ENCODE assay signal across 8 mouse cellular contexts in genomic region chr7:30050882-30051548, GRCm38 (mm10). TPM values are rescaled to one million over a fixed set of nuclear protein-coding genes. Genes with fewer than 3 reads are reported as not detected.
A peak's percentile ranks its signal among the peaks of the same experiment; 100 is the strongest.
DNase-seq lines count a peak whose midpoint lies in the region; ATAC-seq and TF ChIP-seq lines count a peak whose summit lies in the region.

Gene Zfp14 (minus strand): TSS chr7:30051380.

- peak within 1 kb of the TSS; percentile 95 for H3K27ac ChIP-seq in hindbrain, embryonic 15.5 days (replicated peaks)

- H3K4me2 ChIP-seq in hindbrain, embryonic 15.5 days, result peak within 1 kb of the TSS; percentile 73

- peak within 1 kb of the TSS; percentile 70 for H3K4me3 ChIP-seq in hindbrain, embryonic 15.5 days

- in situ Hi-C loops in Patski (cut with MboI; ENCODE audit: low pct_unique_long_range_greater_than_20kb), result no loop called here

- H3K9me3 ChIP-seq in hindbrain, embryonic 15.5 days, result no peaks in the 10 kb centered on the region

- POLR2A ChIA-PET in Patski (lab: Charles Lee), result no interaction called here

- CTCF ChIA-PET in Patski (lab: Charles Lee), result no interaction called here

- H3K36me3 ChIP-seq in hindbrain, embryonic 15.5 days, result peaks cover 12% of the 10 kb centered on the region

- ATAC-seq in Patski, result peak; percentile 87
- ATAC-seq in hindbrain, embryonic 15.5 days (ENCODE audit: low FRiP score, low read depth), result peak; percentile 99

- H3K27me3 ChIP-seq in Patski, result no peaks in the 10 kb centered on the region
- no peaks in the 10 kb centered on the region for H3K27me3 ChIP-seq in hindbrain, embryonic 15.5 days

- H3K9ac ChIP-seq in hindbrain, embryonic 15.5 days, result peak within 1 kb of the TSS; percentile 85

- under 1% methylated on average over 40 of the region's 40 CpGs for WGBS in hindbrain, embryonic 15.5 days

- H3K4me1 ChIP-seq in hindbrain, embryonic 15.5 days (replicated peaks), result peaks cover 16% of the 10 kb centered on the region

- TF ChIP-seq CTCF in Patski (IDR thresholded peaks at IDR 0.05), result no peak

- DNase-seq in Patski (ENCODE audit: low read depth, low spot score), result peak; percentile 25
- peak; percentile 93 to 96 for DNase-seq in cerebellum, postnatal 14 days
- peak; percentile 82 to 86 for DNase-seq in frontal cortex, postnatal 25 days (ENCODE audit: low spot score in 2 of 2)
- peak; percentile 83 for DNase-seq in left cerebral cortex, adult 11 months (ENCODE audit: low spot score)
- peak; percentile 89 to 91 for DNase-seq in lung, postnatal 4 days
- DNase-seq in retina, postnatal 7 days (ENCODE audit: low read depth, low spot score), result peak; percentile 84
- peak; percentile 64 for DNase-seq in urinary bladder, adult 2 months (ENCODE audit: low spot score)

RNA-seq across cellular contexts. Expression of gene Zfp14, which starts in this region (rescaled TPM):
- polyA plus RNA-seq in Patski (2021), result 3.4 TPM
- 9.6 and 11.5 TPM in 2 replicates for polyA plus RNA-seq in hindbrain, embryonic 15.5 days (2015; fragmentation: Nextera tagmentation; extraction: Ambion mirVana)
- polyA plus RNA-seq in urinary bladder, adult 2 months (2012; rRNA removed), result 11.0 and 14.3 TPM in 2 replicates

Comparison
In these comparisons a context has a peak if more than half of its experiments do, and no peak if none do; other contexts are left out.
1. Peak in every context shown above with its lines: DNase-seq, ATAC-seq, H3K4me3 ChIP-seq and H3K27ac ChIP-seq.
2. DNase-seq: peak in every context shown above with its lines; median percentile 94 in cerebellum, postnatal 14 days; 90 in lung, postnatal 4 days; 84 in frontal cortex, postnatal 25 days; 84 in retina, postnatal 7 days; 83 in left cerebral cortex, adult 11 months; 64 in urinary bladder, adult 2 months; 25 in Patski.